Mouse (Mus musculus) ovary, postnatal 36 days (tissue): ENCODE data around the gene Rab5b.
"Not testable (repeated sequence)": the region's sequence is repeated elsewhere in the genome, so short reads cannot be mapped to it uniquely, and the experiment has no call there.

Source experiments
- DNase-seq: peaks from one replicate; pipeline ENCODE4 v3.0.0; 2022; ENCODE audit warnings: low spot score, mixed read lengths

Rab5b gene

DNA sequence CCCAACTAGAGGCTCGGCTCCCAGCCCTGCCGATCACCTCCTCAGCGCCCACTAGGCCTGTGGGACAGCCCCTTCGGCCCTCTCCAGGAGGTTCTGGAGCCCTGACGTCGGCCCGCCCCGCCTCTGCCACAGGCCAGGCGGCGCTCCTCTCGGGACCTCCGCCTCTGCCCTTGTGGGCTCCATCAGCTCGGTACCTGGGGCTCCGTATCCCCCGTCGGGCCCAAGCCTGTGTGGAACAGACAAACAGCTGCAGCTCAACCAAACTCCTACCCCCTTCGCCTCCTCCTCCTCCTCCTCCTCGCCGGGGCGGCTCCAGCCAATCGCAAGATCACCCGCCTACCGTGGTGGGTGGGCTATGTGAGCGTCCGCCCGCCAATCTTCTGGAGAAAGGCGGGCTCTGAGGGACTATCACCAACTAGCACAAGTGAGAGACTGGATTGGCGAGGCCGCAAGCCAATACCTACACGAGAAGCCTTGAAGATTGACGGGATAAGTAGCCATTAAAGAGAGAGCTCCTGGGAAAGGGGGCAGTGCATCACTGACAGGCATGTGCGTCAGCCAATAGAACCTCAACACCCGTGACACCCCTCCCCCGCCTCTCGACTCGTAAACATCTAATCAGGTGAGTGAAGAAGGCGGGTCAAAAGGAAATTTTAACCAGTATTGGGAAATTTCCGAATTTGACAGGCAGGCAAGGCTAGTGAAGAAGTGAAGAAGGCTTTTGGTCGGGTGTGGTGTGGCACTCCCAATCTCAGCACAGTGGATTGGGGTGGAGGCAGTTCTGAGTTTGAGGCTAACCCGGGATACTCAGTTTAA lies at the start of gene Rab5b:
TSS of gene Rab5b (minus strand) at position 273 of the 816 bp plus-strand sequence.
- peak; percentile 96 for DNase-seq

DNA sequence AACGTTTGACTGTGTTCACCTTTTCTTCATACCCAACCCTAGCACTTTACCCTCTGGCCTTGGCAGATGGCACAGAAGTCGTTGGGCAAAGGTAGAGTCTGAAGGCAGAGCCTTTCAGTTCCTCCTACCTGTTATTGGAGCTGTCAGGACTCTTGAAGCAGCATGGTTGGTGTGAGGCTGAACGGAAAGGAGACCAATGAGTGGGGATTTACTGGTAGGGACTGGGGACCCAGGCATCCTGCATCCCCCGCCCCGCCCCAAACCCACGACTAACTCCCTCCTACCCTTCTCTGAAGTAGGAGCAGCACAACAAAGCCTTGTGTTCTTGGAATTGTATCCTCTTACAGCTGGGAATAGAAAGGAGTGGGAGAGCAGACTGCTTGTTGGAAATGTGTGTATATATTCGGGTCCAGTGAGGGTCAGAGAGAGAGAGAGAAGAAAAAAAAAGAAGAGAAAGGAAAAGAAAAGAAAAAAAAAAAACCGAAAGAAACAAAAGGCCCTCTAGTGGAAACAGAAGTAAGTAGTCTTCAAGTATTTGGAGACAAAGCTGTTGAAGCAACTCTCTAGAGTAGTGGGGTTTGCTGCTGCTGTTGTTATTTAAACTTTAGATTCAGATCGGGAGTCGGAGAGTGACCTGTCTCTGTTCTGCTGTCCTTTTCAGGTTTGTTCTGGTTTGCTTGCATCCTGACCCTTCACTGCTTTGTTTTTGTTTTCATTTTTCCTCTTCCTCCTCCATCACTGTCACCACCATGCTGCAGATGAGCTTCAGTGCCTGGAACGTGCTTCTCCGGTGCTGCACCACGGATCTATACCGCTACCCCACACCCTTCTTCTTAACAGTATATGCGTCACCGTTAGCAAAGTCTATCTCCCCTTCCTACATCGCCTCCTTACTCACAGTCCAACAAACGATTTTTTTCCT lies 48.9 kb upstream of the Rab5b start, which contains the start of gene Dgka:
TSS of gene Dgka (minus strand) at position 176 of the 922 bp plus-strand sequence.
- DNase-seq: no peak

DNA sequence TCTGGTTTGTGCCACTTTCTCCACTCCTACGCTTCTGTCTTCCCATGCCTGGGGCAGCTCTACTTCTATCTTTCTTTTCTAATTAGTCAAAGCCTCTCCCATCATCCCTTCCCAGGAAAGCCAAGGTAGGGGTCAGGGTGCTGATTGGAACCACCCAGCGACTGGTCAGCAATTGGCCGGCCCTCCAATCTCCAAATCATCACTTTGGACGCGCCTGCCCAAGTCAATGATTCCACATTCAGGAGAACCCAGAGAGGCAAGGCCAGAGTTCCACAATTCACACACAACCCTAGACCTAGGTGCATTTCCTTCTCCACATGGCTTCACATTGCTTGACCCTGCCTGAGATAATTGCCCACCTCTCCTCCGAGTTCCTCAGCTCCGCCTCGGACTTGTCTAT lies 48.1 kb upstream of the Rab5b start:
- DNase-seq: no peak

DNA sequence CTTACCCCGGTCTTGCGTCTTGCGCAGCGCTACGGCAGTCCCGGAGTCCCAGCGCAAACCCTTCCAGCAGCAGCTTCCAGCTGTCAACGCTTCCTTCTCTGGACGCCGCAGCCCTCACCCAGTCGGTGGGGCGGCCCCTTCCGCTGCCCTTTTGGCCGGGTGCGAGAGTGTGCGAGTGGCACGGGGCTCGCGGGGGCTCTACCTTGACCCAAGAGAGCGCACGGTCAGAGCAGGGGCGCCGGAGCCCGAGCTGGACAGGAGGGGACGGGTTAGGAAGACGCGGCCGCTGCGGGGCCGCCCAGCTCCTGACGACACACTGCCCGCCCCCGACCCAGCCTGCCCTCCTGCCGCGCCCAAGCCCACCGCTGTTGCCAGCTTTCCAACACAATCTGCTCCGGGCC lies 47.7 kb upstream of the Rab5b start:
- peak; percentile 59 for DNase-seq

DNA sequence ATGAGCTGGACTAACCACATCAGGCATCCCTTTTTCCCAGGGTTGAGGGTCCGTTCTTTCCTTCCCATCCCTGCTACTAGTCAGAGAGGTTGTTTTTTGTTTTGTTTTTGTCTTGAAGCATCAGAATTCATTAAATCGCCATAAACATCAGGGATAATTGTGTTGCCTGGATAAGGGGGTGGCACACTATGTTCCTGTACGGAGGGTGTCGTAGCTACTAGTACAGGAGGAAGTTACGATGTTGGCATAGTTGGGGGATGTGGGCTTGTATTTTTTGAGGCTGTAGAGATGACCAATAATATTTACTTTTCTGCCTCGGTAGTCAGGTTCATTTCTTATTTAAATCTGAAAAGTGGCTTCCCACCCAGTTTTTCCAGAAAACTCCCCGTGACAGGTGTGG lies 47.2 kb upstream of the Rab5b start:
- DNase-seq: no peak

DNA sequence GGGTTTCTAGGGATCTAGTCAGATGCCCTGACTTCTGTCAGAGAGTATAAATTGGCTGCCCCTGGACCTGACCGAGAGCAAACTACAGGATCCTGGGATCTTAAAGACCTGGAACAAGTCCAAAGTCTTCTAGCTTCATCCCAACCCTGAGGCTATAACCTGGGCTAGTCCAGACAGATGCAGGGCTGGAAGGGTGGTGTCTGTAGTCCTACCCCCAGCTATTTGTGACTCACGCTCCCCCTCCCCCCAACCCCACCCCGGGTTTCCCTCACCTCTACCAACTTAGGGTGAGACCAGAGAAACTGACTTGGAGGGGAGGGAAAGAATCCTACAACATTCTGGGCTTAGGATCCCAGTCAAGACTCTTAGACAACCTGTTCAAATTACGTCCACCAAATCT lies 46.6 kb upstream of the Rab5b start:
- no peak for DNase-seq

DNA sequence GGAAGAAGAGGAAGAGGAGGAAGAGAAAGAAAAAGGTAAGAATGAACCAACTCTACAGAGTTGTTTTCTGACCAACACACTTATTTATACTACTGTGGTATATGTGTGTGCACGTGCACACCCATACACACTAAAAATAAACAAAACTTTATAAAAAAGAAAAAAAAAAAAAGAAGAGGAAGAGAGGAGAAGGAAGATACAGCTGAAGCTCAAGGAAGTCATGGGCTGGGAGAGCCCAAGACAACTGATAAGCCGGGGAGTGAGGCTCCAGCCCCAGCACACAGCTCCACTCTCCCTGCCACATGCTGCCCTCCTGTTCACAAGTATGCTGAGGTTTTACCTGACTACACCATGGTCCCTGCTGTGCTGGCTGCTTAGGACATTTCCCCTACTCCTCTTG lies 44.2 kb upstream of the Rab5b start:
- DNase-seq: no peak

DNA sequence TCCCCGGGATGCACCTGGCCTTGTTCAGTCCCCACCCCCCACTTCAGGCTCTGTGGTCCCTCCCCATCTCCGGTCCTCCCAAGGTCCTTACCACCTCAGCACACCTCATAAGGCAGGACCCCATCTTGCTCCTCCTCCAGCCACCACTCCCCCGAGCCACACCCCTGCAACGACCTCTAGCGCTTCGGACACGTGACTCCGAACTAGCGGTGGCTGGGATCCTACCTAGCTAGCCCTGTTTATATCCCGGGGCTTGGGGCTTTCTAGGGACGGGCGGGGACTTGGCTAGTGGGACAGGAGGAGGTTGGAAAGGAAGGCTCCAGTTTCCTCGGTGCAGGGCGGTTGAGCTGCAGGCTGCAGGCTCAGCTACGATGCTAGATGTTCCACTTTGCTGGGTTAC lies 41.4 kb upstream of the Rab5b start:
- no peak for DNase-seq

DNA sequence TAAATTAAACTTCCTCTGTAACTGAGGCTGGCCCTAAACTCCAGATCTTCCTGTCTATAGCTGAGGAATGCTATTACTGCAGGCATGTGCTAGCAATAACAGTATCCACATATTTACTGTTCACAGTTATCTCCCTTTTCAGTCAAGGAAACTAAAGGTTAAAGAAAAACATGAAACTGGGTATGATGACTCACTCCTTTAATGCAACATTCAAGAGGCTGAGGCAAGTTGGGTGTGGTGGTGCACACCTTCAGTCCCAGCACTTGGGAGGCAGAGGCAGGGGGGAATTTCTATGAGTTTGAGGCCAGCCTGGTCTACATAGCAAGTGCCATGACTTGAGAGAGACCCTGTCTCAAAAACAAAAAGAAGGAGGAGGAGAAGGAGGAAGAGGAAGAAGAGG lies 35.9 kb upstream of the Rab5b start:
- DNase-seq: no peak

DNA sequence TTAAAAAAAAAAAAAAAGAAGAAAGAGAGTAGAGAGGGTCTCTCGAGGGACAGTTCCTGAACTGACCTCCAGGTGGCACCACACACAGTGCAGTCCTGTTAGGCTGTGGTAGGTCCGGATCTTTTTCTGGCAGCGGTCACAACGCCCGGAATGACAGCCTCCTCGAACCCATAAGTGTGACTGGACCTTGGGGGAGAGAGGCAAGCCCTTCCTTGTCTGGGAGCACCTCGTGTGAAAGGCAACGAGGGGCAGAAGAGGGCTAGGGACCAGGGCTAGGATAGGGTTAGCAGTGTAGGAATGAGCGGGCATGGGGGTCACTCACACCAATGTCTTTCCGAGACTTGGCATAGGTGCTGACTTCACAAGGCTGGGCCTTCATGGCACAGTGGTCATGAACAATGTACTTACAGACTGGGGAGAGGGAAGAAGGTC lies 35.0 kb upstream of the Rab5b start:
- DNase-seq: peak; percentile 71

DNA sequence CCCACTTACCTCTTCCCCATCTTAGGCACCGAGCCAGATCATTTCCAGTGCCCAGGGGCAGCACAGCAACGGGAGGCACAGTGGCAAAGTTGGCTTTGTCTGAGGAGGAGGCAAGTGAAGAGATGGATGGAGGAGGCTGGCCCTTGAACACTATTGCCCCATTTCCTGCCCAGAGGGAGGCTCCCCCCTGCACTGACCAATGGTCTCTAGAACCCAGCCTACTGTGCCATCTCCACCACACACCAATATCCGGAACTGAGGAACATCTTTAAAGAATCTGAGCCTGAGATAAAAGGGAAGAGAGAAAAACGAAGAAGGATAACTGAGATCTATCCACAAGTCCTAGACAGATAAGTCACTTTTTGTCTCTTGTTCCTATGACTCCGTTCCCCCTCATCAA lies 32.0 kb upstream of the Rab5b start:
- no peak for DNase-seq

DNA sequence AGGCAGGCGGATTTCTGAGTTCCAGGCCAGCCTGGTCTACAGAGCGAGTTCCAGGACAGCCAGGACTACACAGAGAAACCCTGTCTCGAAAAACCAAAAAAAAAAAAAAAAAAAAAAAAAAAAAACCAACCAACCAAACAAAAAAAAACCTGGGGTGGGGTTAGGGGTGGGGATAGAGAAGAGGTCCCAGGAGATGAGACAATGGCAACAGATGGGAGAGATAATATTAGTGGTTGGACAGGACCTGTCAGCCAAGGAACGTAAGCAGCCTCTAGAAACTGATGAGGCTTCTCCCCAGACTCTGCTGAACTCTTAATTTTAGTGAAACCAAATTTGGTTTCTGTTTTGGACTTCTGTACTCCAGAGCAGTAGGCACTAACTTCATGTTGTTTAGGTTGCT lies 29.4 kb upstream of the Rab5b start:
- not testable (repeated sequence) for DNase-seq

DNA sequence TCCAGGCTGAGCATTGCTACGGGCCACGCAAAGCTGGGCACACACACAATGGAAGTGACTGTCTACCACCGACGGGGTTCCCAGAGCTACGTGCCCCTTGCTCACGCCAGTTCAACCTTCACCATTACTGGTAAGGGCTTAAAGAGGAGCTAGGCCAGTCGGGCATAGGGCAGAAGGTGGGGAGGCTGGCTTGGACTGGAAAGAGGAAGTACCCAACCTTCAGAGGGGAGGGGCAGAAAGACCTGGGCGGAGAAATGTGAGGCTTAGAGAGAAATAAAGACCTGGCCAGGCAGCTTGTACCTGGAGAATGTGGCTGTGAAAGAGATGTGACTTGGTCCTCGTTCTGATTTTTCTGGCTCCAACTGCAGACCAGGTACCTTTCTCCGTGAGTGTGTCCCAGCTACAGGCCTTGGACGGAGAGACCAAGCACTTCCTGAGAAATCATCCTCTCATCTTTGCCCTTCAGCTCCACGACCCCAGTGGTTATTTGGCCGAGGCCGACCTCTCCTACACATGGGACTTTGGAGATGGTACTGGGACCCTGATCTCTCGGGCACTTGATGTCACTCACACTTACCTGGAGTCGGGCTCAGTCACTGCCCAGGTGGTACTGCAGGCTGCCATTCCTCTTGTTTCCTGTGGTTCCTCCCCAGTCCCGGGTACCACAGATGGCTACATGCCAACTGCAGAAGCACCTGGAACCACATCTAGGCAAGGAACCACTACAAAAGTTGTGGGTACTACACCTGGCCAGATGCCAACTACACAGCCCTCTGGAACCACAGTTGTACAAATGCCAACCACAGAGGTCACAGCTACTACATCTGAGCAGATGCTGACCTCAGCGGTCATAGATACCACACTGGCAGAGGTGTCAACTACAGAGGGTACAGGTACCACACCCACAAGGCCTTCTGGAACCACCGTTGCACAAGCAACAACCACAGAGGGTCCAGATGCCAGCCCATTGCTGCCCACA lies 19.8 kb upstream of the Rab5b start:
- DNase-seq: no peak

DNA sequence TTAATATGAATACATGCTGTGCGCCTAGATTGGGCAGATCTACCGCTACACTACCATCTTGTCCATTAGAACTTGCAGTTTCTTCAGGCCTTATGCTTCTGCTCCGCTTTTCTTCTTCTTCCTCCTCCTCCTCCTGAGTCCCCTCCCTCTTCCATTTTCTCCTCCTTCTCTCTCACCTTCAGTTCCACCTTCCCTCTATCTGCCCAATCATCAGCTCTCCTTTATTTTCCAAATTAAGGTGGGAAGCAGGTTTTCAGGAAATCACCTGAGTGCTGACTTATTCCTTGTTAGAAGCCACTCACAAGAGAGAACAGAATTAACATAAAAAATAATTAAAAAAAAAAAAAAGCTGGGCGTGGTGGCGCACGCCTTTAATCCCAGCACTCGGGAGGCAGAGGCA lies 15.3 kb upstream of the Rab5b start:
- not testable (repeated sequence) for DNase-seq

DNA sequence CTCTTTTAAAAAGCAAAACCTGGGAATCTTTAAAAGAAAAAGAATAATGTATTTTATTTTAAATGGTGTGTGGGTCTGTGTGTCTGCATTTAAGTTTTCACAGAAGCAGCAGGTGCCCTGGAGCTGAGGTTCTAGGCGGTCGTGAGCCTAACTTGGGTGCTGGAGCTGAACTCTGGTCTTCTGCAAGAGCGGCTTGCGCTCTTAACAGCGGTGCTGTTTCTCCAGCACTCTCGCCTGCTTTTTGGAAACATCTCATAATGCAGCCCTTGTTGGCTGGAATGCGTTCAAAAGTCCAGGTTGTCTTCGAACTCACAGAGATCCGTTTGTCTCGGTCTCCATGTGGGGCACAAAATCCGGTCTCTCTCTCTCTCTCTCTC lies 9.2 kb upstream of the Rab5b start:
- peak; percentile 19 for DNase-seq

DNA sequence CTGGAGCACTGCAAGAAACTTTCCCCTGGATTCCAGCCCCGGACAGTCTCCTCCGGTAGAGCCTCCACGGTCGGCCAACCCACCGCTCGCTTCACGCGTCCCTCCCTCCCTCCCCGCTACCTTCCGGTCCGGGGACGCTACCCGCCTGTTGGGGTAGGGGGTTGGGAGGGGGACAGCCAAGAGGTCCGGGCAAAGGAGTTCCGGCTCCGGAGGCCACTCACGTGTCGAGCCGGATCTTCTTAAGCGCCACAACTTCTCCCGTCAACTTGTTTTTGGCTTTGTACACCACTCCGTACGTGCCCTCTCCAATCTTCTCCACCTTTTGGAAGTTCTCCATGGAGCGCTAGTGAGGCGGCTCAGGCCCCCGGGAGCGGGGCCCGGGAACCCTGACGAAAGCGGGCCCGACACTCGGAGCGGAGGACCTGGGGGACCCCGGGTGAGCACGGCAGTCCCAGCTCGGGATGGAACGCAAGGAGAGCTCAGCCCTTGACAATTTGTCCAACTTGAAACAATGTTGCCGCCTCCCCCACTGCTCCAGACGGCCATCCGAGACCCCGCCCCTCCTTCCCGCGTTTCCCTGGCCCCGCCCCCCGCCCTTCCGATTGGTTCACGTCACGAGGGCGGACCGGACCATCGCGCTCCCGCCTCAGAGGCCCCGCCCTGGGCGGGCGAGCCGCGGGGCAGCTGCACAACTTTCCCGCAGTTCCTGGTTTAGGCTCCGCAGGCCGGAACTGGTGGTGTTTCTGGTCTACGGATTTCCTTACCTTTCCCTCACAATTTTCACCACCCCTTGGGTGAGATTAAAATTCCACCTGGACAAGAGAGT lies 8.6 kb upstream of the Rab5b start, which contains the start of gene Cdk2:
TSS of gene Cdk2 (minus strand) at position 541 of the 826 bp plus-strand sequence.
- peak; percentile 94 for DNase-seq

DNA sequence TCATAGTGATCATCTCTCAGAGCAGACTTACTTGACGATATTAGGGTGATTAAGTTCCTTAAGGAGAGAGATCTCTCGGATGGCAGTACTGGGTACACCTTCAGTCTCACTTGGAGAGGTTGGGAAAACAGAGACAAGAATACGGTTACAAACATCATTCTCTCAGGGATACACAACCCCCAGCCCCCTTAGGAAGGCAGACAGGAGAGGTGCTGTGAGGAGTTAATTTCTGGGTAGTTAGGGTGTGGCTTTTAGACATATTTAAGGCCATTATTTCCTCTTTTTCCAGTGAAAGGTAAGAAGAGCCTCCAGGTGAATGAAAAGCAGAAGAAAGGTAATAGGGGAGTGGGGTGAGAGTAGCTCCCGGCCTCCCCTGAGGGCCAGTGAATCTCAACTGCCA lies 7.8 kb upstream of the Rab5b start, which contains the start of gene Pmel:
TSS of gene Pmel (plus strand) at position 301 of the 400 bp plus-strand sequence.
- DNase-seq: no peak

DNA sequence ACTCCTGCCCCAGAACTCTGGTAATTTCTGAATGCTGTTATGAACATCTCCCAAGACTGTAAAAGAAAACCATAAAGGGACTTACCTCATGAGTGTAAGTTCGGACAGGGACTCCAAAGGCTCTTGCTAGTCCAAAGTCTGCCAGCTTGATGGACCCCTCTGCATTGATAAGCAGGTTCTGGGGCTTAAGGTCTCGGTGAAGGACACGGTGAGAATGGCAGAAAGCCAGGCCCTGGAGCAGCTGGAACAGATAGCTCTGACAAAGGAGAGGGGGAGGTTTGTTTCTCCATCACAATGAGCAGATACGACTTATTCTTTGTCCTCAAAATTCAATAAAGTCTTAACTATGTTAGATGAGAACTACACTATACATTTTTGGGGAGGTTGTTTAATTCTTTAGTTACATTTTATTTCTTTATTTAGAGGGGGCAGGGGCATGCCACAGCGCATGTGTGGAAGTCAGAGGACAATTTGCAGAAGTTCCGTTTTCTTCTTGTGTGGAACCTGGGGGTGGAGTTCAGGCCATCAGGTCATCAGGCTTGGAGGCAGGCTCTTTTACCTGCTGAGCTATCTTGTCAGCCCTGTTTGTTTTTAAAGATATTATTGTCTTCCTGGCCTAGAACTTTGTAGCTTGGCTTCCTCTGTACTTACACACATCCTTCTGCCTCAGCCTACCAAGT lies 6.4 kb upstream of the Rab5b start:
- DNase-seq: peak; percentile 38

DNA sequence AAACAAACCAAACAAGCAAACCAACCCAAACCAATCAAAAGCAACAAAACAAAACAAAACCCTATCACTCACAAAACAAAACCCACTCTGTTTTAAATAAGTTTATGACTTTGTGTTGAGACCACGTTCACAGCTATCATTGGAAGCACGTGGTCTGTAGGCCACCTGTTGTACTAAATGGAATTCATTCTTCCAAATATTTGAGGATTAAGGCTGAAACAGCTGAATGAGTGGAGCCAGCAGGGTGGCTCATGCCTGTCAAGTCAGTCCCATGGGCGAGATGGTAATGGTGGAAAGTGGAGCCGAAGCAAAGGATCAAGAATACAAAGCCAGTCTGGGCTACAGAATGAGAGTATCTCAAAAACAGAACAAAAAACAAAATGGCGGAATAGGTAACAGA lies 4.6 kb upstream of the Rab5b start:
- DNase-seq: no peak

DNA sequence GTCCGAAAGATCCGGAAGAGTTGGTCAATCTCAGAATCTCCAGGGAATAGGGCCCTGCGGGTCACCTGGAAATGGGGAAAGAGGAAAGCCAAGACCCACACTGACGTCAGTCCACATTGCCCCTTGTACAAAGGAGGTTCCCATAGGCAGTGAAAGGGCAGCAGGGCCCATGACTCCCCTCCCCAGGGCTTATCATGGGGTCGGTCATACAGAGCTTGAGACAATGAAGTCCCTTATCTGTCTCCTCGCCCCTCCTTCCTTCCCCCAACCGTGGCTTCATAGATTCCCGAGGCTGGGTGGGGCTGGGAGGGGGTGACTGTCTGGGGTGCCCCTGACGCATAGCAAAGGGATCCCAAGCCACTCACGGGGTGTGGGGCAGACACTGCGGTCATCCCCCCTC lies 3.5 kb upstream of the Rab5b start:
- no peak for DNase-seq
